ENCODE assay signal across 8 mouse cellular contexts in the genomic region with DNA sequence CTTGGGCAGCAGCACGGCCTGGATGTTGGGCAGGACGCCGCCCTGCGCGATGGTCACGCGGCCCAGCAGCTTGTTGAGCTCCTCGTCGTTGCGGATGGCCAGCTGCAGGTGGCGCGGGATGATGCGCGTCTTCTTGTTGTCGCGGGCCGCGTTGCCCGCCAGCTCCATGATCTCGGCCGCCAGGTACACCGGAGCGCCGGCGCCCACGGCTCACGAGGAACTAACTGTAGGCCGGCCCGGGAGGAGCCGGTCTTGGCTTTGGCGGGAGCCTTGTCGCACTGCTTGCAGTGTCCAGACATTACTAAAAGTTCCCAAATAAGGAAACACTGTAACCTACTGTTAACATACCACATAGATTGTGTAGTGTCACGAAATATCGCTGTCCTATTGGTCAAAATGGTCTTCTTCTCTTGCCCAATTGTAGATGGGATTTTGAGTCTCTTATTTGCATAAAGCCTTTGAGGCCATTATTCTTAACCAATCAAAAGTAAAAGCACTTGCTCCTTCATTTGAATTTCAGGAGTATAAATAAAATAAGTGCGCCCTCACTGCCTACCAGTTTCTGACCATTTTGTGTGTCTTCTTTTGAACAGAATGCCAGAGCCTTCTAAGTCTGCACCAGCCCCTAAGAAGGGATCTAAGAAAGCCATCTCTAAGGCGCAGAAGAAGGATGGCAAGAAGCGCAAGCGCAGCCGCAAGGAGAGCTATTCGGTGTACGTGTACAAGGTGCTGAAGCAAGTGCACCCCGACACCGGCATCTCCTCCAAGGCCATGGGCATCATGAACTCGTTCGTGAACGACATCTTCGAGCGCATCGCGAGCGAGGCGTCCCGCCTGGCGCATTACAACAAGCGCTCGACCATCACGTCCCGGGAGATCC. TPM values are rescaled to one million over a fixed set of nuclear protein-coding genes. Genes with fewer than 3 reads are reported as not detected.
DNase-seq lines count a peak whose midpoint lies in the region; ATAC-seq and TF ChIP-seq lines count a peak whose summit lies in the region.
"Not testable (repeated sequence)": the region's sequence is repeated elsewhere in the genome, so short reads cannot be mapped to it uniquely, and the experiment has no call there.

A gene (plus strand): TSS at position 534 of the 880 bp plus-strand sequence.

- WGBS in heart, embryonic 14.5 days, result under 1% methylated on average over 39 of the region's 58 CpGs
- WGBS in liver, embryonic 11.5 days, result under 1% methylated on average over 37 of the region's 58 CpGs

- not testable (repeated sequence) for H3ac ChIP-seq in myocyte (ENCODE audit: control insufficient read depth, insufficient read length)

- not testable (repeated sequence) for H3K79me2 ChIP-seq in myocyte (ENCODE audit: control insufficient read depth, insufficient read depth)

- peak; percentile 67 for ATAC-seq in erythroid progenitor cell, adult 5-6 weeks (replicated peaks; ENCODE audit: low FRiP score, poor library complexity, severe bottlenecking)
- peak; percentile 87 for ATAC-seq in heart, embryonic 14.5 days (ENCODE audit: insufficient number of reproducible peaks, insufficient read depth, low FRiP score, low read depth)
- peak; percentile 80 for ATAC-seq in liver, embryonic 11.5 days (replicated peaks; ENCODE audit: low FRiP score)

- H3K4me3 ChIP-seq in heart, embryonic 14.5 days (ENCODE audit: control insufficient read depth in 1 of 2, insufficient read depth in 1 of 2, low read depth in 1 of 2, low read length in 2 of 2), result peak within 1 kb of the TSS; percentile 38 to 60
- peak within 1 kb of the TSS; percentile 47 for H3K4me3 ChIP-seq in liver, embryonic 11.5 days (ENCODE audit: low read depth, low read length)
- H3K4me3 ChIP-seq in myocyte, result peak within 1 kb of the TSS; percentile 19

- H3K4me1 ChIP-seq in heart, embryonic 14.5 days (ENCODE audit: control insufficient read depth in 2 of 2, insufficient read depth in 2 of 2, low read length in 2 of 2), result peaks cover 0 to 25% of the 10 kb centered on the region in 2 experiments; a peak in 2 of 4 replicates
- H3K4me1 ChIP-seq in liver, embryonic 11.5 days (replicated peaks; ENCODE audit: control insufficient read depth, insufficient read depth, low read length), result peaks cover 18% of the 10 kb centered on the region

- DNase-seq in CD4-positive helper T cell, adult 2 months (ENCODE audit: low read depth, low spot score), result peak; percentile 91
- peak; percentile 91 for DNase-seq in brain, embryonic 18.5 days (ENCODE audit: low read depth, low spot score)
- peak; percentile 70 for DNase-seq in kidney, postnatal 10 days
- peak; percentile 84 for DNase-seq in liver, embryonic 11.5 days (ENCODE audit: low spot score)
- DNase-seq in splenic B cell, adult 2 months (ENCODE audit: low read depth, low spot score), result peak; percentile 94

- H3K9ac ChIP-seq in heart, embryonic 14.5 days (ENCODE audit: low read length), result peak within 1 kb of the TSS; percentile 81
- peak within 1 kb of the TSS; percentile 88 for H3K9ac ChIP-seq in liver, embryonic 11.5 days (ENCODE audit: low read depth, low read length)

- peak within 1 kb of the TSS; percentile 99 to 100 for H3K27ac ChIP-seq in heart, embryonic 14.5 days (replicated peaks in 1 of 2; ENCODE audit: control insufficient read depth in 1 of 2, insufficient read depth in 1 of 2, low read depth in 2 of 2, low read length in 2 of 2)
- H3K27ac ChIP-seq in liver, embryonic 11.5 days (ENCODE audit: low read depth, low read length), result peak within 1 kb of the TSS; percentile 100

- not testable (repeated sequence) for H3K9me3 ChIP-seq in heart, embryonic 14.5 days (ENCODE audit: control insufficient read depth, low read length); liver, embryonic 11.5 days (ENCODE audit: control insufficient read depth, low read length)

- peak within 1 kb of the TSS; percentile 77 for H3K4me2 ChIP-seq in heart, embryonic 14.5 days (ENCODE audit: low read length)
- H3K4me2 ChIP-seq in liver, embryonic 11.5 days, result peak within 1 kb of the TSS; percentile 60
- peak within 1 kb of the TSS; percentile 94 for H3K4me2 ChIP-seq in myocyte (ENCODE audit: low read depth)

- H3K27me3 ChIP-seq in heart, embryonic 14.5 days (ENCODE audit: control insufficient read depth, insufficient read depth, low read length); liver, embryonic 11.5 days (replicated peaks; ENCODE audit: control insufficient read depth, insufficient read depth, low read length); myocyte (ENCODE audit: control insufficient read depth, insufficient read depth, insufficient read length); splenic B cell, adult 2 months (ENCODE audit: control insufficient read depth, insufficient read depth, low read length, poor library complexity, severe bottlenecking): not testable (repeated sequence)

- H3K36me3 ChIP-seq in heart, embryonic 14.5 days (ENCODE audit: control insufficient read depth, insufficient read depth, low read length); liver, embryonic 11.5 days (ENCODE audit: control insufficient read depth, insufficient read depth, low read length); myocyte (ENCODE audit: control insufficient read depth, insufficient read depth); splenic B cell, adult 2 months (ENCODE audit: control insufficient read depth, insufficient read depth, low read length, poor library complexity, severe bottlenecking): not testable (repeated sequence)

- peak; percentile 41 for TF ChIP-seq POLR2A in myocyte (IDR thresholded peaks at IDR 0.05; ENCODE audit: insufficient read length, low read depth)

TF ChIP-seq in myocyte, 11 proteins besides CTCF, POLR2A, EP300 and RAD21:
- peak; percentile 98 for TF ChIP-seq POLR2AphosphoS2 (IDR thresholded peaks at IDR 0.05; ENCODE audit: insufficient read length, low read depth)
- TF ChIP-seq SRF (IDR thresholded peaks at IDR 0.05; ENCODE audit: control insufficient read depth, insufficient read length, low read depth), result peak; percentile 95

RNA-seq across cellular contexts. Expression of the gene that starts here (rescaled TPM):
- total RNA-seq in erythroid progenitor cell, adult 5-6 weeks (2015; ENCODE audit: low replicate concordance), result 856 and 1,017 TPM in 2 replicates
- 7,682 and 13,399 TPM in 2 replicates for total RNA-seq in erythroid progenitor cell, adult 5-6 weeks (2017; ENCODE audit: low replicate concordance)
- polyA plus RNA-seq in heart, embryonic 14.5 days (2014; fragmentation: Nextera tagmentation; extraction: Ambion mirVana), result 1.7 and 2.3 TPM in 2 replicates
- 3.1 and 4.6 TPM in 2 replicates for polyA plus RNA-seq in liver, embryonic 11.5 days (2014; fragmentation: Nextera tagmentation; extraction: Ambion mirVana)
- polyA plus RNA-seq in myocyte (2012; fragmentation: generic; extraction: Trizol), result 1.3 TPM

Comparison
In these comparisons a context has a peak if more than half of its experiments do, and no peak if none do; other contexts are left out.
1. Peak in every context shown above with its lines: DNase-seq, ATAC-seq, H3K4me3 ChIP-seq and H3K27ac ChIP-seq.